Mouse (Mus musculus): Measurements from ENCODE around the gene Camsap2. TPM values are rescaled to one million over a fixed set of nuclear protein-coding genes. Genes with fewer than 3 reads are reported as not detected.
A peak's percentile ranks its signal among the peaks of the same experiment; 100 is the strongest.

The Camsap2 gene
- polyA plus RNA-seq, 1 experiment from 2014 or later, result 26.7 TPM

DNA sequence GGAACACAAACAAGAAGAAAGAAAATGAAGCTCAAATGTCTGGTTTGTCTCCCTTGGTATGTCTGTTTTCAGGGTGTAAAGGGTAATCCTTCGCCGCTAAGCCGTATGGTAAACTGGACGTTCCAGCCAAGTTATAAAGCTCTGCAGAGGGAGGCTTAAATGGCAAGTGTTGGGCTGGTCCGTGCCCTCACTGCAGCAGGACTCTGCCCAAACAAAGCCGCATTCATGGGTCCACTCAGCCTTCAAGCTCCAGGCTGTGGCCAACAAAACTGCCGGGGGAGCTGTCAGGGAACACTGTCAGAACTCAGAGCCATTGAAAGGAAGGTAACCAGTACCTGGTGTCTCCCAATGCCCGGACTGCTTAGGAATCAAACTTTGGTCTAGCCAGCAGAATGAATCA is 16.7 kb upstream of the Camsap2 start:
- Histone ChIP-seq H3K9me3 (no peaks in the 10 kb centered on the region), H3K4me1 (replicated peaks) (no peaks in the 10 kb centered on the region), H3K27ac (replicated peaks) (no peak overlapping the region), H3K27me3 (no peaks in the 10 kb centered on the region), H3K4me2 (no peak overlapping the region), H3K4me3 (no peak overlapping the region), H3K36me3 (no peaks in the 10 kb centered on the region), H3K9ac (no peak overlapping the region)
- ATAC-seq (ENCODE audit: low FRiP score, low read depth), result peak; percentile 48; the same call in 1 of the 2 replicates
- 43% methylated on average over 8 of the region's 8 CpGs for WGBS

DNA sequence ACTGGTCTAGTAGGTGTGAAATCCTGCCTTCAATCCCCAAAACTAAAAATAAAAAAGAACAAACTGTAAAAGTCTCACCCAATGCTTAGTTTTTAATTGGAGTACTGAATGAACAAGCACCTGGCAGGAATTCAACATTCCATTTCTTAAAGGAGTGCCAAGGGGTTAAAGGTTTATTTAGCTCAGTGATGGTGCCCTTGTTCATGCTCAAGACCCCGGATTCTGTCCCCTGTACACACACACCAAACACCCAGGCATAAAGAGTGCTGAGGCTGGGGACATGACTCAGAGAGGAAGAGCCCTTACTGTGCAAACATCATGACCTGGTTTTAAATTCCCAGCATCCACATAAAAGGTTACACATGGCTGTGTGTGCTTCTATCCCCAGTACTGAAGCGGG is 15.5 kb upstream of the Camsap2 start:
- ATAC-seq (ENCODE audit: low FRiP score, low read depth), result no peak
- WGBS, result 85% methylated on average over 2 of the region's 2 CpGs
- H3K27ac ChIP-seq (replicated peaks), result no peak overlapping the region

DNA sequence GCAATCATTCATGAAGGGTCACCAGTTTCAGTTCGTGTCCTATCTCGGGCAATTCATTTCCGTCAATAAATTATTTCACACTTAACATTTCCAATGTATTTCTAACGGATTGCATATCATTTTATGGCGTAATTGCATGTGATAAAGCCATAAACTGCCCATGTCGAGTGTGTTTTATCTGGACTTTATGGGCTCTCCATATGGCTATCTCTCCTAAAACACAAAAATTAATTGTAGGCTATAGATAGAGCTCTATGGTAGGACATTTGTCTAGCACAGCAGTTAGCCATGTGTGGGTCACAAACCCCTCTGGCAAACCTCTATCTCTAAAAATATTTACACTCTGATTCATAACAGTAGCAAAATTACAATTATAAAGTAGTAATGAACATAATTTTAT is 15.0 kb upstream of the Camsap2 start:
- no peak overlapping the region for H3K4me3 ChIP-seq
- H3K36me3 ChIP-seq, result no peaks in the 10 kb centered on the region
- no peak overlapping the region for H3K9ac ChIP-seq
- no peaks in the 10 kb centered on the region for H3K4me1 ChIP-seq (replicated peaks)
- H3K4me2 ChIP-seq, result no peak overlapping the region
- no peak overlapping the region for H3K27ac ChIP-seq (replicated peaks)
- no peak for ATAC-seq (ENCODE audit: low FRiP score, low read depth)
- H3K9me3 ChIP-seq, result no peaks in the 10 kb centered on the region
- no peaks in the 10 kb centered on the region for H3K27me3 ChIP-seq
- WGBS, result 84% methylated on average over 6 of the region's 6 CpGs

More for the DNA sequence above, 15.5 kb upstream of the Camsap2 start:
- no peak overlapping the region for H3K4me3 ChIP-seq
- H3K27me3 ChIP-seq, result no peaks in the 10 kb centered on the region
- H3K36me3 ChIP-seq, result no peaks in the 10 kb centered on the region
- no peak overlapping the region for H3K4me2 ChIP-seq
- H3K9me3 ChIP-seq, result no peaks in the 10 kb centered on the region
- no peak overlapping the region for H3K9ac ChIP-seq
- no peaks in the 10 kb centered on the region for H3K4me1 ChIP-seq (replicated peaks)

DNA sequence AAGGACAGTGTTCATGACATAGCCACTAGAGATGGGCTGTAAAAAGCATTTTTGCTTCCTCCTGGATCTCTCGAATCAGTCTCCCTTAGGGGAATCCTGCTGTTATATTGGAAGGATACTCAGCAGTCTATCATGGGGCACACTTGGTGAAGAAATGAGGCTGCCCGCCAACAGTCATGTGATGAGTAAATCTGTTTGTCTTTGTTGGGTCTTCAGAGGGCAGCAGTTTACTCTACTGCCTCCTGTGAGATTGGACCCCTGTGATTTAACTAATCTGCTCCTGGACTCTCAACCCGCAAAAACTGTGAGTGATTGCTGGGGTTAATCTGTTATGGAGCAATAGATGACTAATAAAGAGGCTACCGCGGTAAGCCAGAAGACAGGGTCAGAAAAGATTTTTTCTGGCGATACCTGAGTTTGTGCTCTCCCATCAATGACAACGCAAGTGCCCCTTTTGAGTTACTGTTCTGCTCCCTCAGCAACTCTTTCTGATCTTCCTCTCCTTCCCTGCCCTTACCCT is 13.0 kb upstream of the Camsap2 start:
- Histone ChIP-seq H3K9me3 (no peaks in the 10 kb centered on the region), H3K27me3 (no peaks in the 10 kb centered on the region), H3K36me3 (no peaks in the 10 kb centered on the region), H3K4me2 (no peak overlapping the region), H3K4me1 (replicated peaks) (no peaks in the 10 kb centered on the region), H3K9ac (no peak overlapping the region), H3K27ac (replicated peaks) (no peak overlapping the region), H3K4me3 (no peak overlapping the region)
- no peak for ATAC-seq (ENCODE audit: low FRiP score, low read depth)
- 75% methylated on average over 7 of the region's 7 CpGs for WGBS

DNA sequence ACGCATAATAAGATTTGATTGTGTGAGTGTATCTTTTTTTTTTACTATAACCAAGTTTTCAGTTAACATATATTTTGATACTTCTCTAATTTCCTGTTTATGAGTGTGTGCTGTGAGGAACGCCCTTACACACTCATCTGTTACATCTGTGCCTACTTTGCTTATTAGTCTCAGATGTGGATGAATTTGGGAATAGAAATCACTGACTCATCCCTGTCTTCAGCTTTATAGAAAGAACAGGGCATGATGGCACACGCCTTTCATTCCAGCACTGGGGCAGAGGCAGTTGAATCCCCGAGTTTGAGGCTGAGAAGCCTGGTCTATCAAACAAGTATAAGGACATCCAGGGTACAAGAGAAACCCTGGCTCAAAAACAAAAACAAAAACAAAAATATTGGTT is 9.7 kb upstream of the Camsap2 start:
- Histone ChIP-seq H3K4me1 (replicated peaks) (0 out of 2 replicates have a peak, but pooled peaks cover 3% of the 10 kb centered on the region), H3K27me3 (no peaks in the 10 kb centered on the region), H3K9me3 (no peaks in the 10 kb centered on the region), H3K9ac (no peak overlapping the region), H3K4me3 (no peak overlapping the region), H3K36me3 (no peaks in the 10 kb centered on the region), H3K27ac (replicated peaks) (no peak overlapping the region), H3K4me2 (no peak overlapping the region)
- WGBS, result 83% methylated on average over 4 of the region's 4 CpGs
- ATAC-seq (ENCODE audit: low FRiP score, low read depth), result no peak

DNA sequence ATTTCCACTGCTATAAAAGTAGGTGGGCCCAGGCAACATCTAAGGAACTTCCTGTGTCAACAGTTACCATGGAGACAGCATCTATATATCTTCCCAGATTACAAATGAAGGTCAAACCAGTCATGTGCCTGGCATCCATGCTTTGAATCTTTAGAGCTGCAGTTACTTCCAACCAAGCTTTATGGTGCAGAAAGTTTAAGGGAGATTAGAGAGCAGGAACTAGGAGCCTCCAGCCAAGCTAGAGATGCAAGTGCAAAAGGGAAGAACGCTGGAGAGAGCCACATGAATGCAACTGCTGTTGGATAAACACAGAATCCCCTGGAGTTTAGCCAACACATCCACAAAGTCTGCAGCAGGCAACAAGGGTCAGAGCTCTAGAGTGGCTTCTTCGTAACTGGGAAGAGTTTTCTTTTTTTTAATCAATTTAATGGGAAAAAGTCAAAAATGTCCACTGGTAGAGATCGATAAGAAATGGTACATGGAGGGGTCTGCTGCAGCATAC is 4.8 kb upstream of the Camsap2 start:
- Histone ChIP-seq H3K27me3 (no peaks in the 10 kb centered on the region), H3K9me3 (no peaks in the 10 kb centered on the region), H3K4me2 (no peak overlapping the region), H3K9ac (no peak overlapping the region), H3K27ac (replicated peaks) (no peak overlapping the region), H3K36me3 (no peaks in the 10 kb centered on the region), H3K4me1 (replicated peaks) (peaks cover 14% of the 10 kb centered on the region), H3K4me3 (no peak overlapping the region)
- no peak for ATAC-seq (ENCODE audit: low FRiP score, low read depth)
- 57% methylated on average over 3 of the region's 3 CpGs for WGBS

DNA sequence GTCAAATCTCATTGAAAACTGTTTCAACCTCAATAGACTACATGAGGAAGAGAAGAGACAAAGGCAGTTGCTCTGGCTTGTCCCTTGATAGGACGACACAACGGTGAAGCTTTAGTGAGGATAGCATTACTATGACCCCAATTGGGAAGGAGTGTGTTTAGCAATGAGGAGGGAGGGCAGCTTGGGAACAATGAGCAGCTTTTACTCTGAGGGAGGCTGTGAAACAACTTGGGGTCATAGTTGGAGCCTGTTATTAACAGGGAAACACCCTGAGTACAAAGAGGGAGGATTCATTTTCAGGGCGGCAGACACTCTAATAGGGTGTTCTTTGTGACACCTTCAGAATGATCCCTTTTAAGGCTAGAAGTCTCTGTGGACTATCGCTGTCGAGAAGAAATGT is 2.2 kb upstream of the Camsap2 start:
- no peak for ATAC-seq (ENCODE audit: low FRiP score, low read depth)
- Histone ChIP-seq H3K27ac (replicated peaks) (no peak overlapping the region), H3K36me3 (no peaks in the 10 kb centered on the region), H3K9ac (no peak overlapping the region), H3K4me2 (no peak overlapping the region), H3K4me3 (no peak overlapping the region), H3K4me1 (replicated peaks) (peaks cover 21% of the 10 kb centered on the region), H3K9me3 (no peaks in the 10 kb centered on the region), H3K27me3 (no peaks in the 10 kb centered on the region)
- WGBS, result 60% methylated on average over 5 of the region's 5 CpGs

DNA sequence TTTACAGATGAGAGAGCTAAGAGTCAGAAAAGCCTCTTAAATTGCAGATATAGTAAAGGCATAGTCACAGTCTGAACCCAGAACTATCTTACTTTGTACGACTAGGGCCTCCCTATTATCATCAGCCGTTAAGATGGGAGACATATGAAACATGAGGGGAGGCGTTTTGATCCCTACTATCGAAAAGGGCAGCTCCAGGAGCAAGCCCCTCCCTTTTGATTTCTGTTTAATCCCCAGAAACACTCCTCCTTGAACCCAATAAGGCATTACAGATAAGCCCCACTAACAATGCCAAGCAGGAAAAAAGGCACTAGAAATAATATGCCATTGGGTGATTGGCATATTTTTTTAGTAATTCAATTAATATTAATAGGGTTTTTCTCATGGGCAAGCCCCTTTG is 1.2 kb upstream of the Camsap2 start:
- H3K9me3 ChIP-seq, result no peaks in the 10 kb centered on the region
- ATAC-seq (ENCODE audit: low FRiP score, low read depth), result no peak
- no peaks in the 10 kb centered on the region for H3K36me3 ChIP-seq
- no peaks in the 10 kb centered on the region for H3K27me3 ChIP-seq
- H3K4me3 ChIP-seq, result no peak overlapping the region
- no peak overlapping the region for H3K9ac ChIP-seq
- H3K27ac ChIP-seq (replicated peaks), result no peak overlapping the region
- H3K4me2 ChIP-seq, result no peak overlapping the region
- peaks cover 30% of the 10 kb centered on the region for H3K4me1 ChIP-seq (replicated peaks)
- WGBS, result 67% methylated on average over 4 of the region's 4 CpGs

DNA sequence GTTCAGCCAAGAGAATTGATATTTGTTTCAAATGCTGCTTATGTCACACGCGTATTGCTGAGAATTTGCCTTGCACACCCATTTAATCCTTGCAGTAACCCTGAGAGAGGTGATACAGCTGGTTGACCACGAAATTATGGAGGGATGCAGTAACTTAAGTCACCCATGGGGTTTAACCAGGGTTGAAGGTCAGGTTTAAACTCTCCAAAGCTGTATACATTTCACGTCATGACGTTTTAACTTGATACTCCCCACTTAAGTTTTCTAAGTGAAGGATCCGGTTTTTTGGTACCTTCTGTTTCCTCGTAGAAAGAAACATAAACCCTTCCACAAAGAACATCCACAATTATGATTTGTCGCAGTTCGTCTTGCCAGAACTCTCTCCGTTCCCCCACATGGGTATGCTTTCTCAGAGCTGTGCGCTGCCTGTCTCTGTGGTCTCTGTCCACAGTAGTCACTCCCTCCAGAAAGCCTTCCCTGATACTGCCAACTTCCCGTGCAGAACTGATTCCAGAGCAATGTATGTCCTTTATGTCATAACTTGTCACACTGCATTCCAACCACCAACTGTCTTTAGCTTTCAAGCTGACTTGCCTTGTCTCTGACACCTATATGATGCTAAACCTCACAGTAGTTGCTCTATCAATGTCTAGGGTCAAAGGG is 600 bp upstream of the Camsap2 start:
- peak overlapping the region; percentile 92 for H3K9ac ChIP-seq
- peak overlapping the region; percentile 99 for H3K4me3 ChIP-seq
- no peaks in the 10 kb centered on the region for H3K27me3 ChIP-seq
- peak overlapping the region; percentile 99 for H3K27ac ChIP-seq (replicated peaks)
- no peaks in the 10 kb centered on the region for H3K9me3 ChIP-seq
- peak overlapping the region; percentile 96 for H3K4me2 ChIP-seq
- 0 out of 2 replicates have a peak, but pooled peaks have one; percentile 17 for ATAC-seq (ENCODE audit: low FRiP score, low read depth)
- no peaks in the 10 kb centered on the region for H3K36me3 ChIP-seq
- 6% methylated on average over 12 of the region's 12 CpGs for WGBS
- peaks cover 36% of the 10 kb centered on the region for H3K4me1 ChIP-seq (replicated peaks)

DNA sequence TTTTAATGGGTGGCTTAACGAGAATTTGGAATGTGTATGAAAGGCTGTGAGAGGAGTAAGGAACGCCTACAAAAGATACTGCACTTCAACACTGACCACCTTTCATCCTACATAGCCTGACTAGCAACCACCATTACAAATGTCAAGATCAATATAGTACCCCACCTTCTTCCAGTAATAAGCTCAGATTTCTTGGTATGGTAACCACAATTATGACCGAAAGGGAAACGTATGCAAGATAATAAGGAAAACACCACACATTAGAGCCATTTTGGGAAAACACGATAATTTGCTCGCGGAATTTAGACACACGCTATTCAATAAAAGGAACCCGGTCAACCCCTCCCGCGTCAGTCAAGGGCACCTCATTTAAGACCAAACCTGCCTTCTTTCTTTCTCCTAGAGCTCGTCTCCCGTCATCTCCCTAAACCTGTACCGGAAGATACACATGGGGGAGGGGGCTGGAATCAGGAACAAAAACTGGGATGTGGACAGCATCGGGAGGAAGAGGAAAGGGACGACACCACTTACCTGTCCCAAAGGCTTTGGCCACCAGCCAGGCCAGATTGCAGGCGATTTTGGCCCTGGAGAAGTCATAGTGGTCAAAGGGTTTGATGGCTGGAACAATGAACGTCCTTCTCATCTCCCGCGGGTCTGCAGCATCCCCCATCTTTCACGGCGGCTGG is 993 bp downstream of the Camsap2 start:
- Histone ChIP-seq H3K9me3 (no peaks in the 10 kb centered on the region), H3K36me3 (no peaks in the 10 kb centered on the region), H3K4me2 (peak overlapping the region; percentile 96), H3K4me1 (replicated peaks) (peaks cover 42% of the 10 kb centered on the region), H3K27me3 (no peaks in the 10 kb centered on the region), H3K27ac (replicated peaks) (peak overlapping the region; percentile 99), H3K4me3 (peak overlapping the region; percentile 99), H3K9ac (peak overlapping the region; percentile 92)
- under 1% methylated on average over 22 of the region's 22 CpGs for WGBS
- no peak for ATAC-seq (ENCODE audit: low FRiP score, low read depth)

DNA sequence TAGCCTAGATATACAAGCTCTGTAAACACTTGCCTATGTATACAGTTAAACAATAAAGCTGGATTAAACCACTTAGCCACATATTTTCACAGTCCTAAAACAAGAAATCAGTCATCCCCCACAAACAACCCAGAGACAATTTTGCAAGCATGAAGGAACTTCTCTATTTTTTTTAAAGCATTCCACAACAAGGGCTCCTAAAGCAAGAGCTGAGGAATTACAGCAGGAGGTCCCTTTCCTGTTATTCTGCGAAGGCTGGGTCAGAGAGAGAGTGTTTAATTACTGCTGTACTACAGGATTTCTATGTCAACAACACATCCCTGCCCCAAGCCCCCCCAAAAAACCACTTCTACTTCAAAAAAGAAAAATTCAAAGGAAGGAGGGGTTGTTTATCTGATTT is 1.6 kb downstream of the Camsap2 start:
- peak overlapping the region; percentile 96 for H3K4me2 ChIP-seq
- H3K36me3 ChIP-seq, result no peaks in the 10 kb centered on the region
- H3K9ac ChIP-seq, result peak overlapping the region; percentile 92
- ATAC-seq (ENCODE audit: low FRiP score, low read depth), result no peak
- H3K27me3 ChIP-seq, result no peaks in the 10 kb centered on the region
- 0% methylated on average over 1 of the region's 1 CpGs for WGBS
- H3K4me3 ChIP-seq, result peak overlapping the region; percentile 99
- no peaks in the 10 kb centered on the region for H3K9me3 ChIP-seq
- peak overlapping the region; percentile 99; the same call in 1 of the 2 replicates for H3K27ac ChIP-seq (replicated peaks)
- peaks cover 42% of the 10 kb centered on the region for H3K4me1 ChIP-seq (replicated peaks)

DNA sequence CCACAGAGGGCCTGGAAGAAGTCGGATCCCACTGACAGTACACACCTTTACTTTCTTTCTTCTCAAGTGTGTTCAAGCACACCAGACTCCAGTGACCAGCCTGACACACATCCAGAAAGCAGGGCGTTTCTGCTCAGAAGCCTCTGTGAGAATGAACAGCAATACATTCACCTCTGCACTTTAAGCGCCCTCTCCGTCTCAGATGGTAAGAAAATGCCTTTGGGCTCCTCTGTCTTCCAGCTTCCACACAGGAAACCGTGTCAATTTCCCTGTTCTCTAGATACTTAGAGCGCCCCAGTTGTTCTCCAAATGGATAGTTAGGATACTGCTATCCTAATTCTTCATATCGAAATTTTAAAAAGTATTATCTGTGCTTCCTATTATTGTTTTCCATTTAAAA is 2.2 kb downstream of the Camsap2 start:
- no peaks in the 10 kb centered on the region for H3K9me3 ChIP-seq
- no peaks in the 10 kb centered on the region for H3K36me3 ChIP-seq
- H3K27ac ChIP-seq (replicated peaks), result peak overlapping the region; percentile 51; the same call in 1 of the 2 replicates
- ATAC-seq (ENCODE audit: low FRiP score, low read depth), result no peak
- H3K9ac ChIP-seq, result peak overlapping the region; percentile 44
- H3K27me3 ChIP-seq, result no peaks in the 10 kb centered on the region
- 19% methylated on average over 7 of the region's 7 CpGs for WGBS
- H3K4me1 ChIP-seq (replicated peaks), result peaks cover 42% of the 10 kb centered on the region
- H3K4me3 ChIP-seq, result peak overlapping the region; percentile 99
- H3K4me2 ChIP-seq, result peak overlapping the region; percentile 96
